Mouse (Mus musculus) adipose tissue, adult 10 weeks (tissue): Measurements from ENCODE around the gene Tmem218. TPM values are rescaled to one million over a fixed set of nuclear protein-coding genes. Genes with fewer than 3 reads are reported as not detected.

Source experiments
- polyA plus RNA-seq: library from polyadenylated mRNA; stranded (reverse); fragments of 350-450 nt; fragmentation: Illumina TruSeq; extraction: RNeasy Lipid Tissue Mini Kit (QIAGEN cat#74804); gene quantifications from one replicate; pipeline ENCODE4 v1.2.3, GENCODE M21; 2014; ENCODE audit warnings: low read depth, low replicate concordance

Gene Tmem218
- 8.0 TPM for polyA plus RNA-seq

DNA sequence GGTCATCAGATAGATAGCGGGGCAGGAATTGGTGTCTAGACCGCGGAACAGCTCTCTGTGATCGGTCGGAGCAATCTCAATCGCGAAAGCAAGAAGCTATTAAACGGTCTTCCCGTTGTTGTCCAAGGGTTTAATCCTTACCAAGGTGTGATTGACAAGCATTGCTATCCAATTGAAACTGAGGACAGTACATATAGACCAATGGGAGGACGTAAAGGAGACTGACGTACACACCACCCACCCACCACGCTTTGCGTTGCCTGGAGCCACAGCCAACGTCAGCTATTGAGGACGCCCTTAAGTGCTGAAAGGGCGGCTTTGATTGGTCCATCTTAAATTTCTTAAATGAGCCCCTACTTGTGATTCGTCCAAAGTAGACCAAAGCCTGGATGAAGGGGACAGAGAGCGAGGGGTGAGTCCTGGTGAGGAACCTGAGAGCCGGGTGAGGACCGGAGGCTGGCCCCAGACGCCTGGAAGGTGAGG lies at the start of gene Tmem218:
Tmem218 (plus strand) TSS at position 295 of the 483 bp plus-strand sequence.

DNA sequence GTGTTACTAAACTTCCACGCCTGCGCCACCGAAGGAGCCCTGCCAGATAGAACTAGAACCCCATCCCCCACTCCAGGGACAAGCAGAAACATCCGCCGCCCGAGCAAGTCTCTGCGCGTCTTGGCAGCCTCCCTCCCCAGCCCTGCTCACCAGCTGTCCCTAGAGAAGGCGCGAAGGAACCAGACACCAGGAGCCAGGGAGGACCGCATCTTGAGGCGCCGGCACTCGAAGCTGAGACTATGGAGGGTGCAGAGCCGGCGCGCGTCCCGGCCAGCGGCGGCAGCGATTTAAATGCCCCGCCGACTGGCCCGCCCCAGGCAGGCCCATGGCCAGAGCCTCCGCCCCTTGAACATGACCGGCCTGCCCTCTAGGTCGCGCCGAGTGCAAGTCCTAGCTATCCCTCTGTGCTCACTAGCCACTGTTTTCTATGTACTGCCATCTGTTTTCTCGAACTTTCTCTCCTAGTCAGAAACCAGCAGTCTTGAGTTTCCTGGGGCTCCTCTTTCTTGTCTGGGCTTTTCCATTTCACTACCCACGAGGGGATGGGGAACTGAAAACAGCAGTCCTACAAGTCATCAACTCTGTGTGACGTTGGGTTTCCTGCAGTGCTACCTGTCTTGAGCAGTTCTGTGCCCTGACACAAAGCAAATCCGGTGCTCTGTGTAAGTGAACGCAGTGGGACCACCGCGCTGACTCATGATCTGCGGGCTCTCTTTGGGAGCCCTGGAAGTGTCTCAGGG lies 47.3 kb downstream of the Tmem218 start, which contains the start of gene Slc37a2:
Slc37a2 (minus strand) TSS at position 590 of the 740 bp plus-strand sequence.

Other genes with a start within 250 kb of the Tmem218 start
- 4.8 TPM for gene Pknox2, start 60.8 kb upstream of the Tmem218 start, polyA plus RNA-seq
- 3.2 TPM for gene Slc37a2, start 47.5 kb downstream of the Tmem218 start, polyA plus RNA-seq
- 1.3 TPM for gene Ccdc15, start 140.2 kb downstream of the Tmem218 start, polyA plus RNA-seq
- 0.82 TPM for gene Hepacam, start 159.1 kb downstream of the Tmem218 start, polyA plus RNA-seq
- 18.7 TPM for gene Robo4, start 193.7 kb downstream of the Tmem218 start, polyA plus RNA-seq
- gene Robo3, start 225.0 kb downstream of the Tmem218 start, polyA plus RNA-seq: 0.20 TPM